9 mouse cellular contexts compared by ENCODE assay signal in the genomic region with DNA sequence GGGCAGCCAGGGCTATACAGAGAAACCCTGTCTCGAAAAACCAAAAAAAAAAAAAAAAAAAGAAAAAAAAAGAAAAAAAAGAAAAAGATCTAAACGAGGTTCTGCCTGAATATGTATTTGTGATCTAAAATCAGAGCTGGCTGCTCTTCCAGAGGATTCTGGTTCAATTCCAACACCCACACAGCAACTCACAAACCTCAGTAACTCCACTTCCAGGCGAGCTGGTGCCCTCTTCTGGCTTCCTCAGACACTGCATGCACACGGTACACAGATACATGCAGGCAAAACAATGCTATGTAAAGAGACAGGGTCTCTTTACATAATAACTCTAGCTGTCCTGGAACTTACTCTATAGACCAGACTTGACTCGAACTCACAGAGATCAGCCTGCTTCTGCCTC.
DNase-seq lines count a peak whose midpoint lies in the region; ATAC-seq and TF ChIP-seq lines count a peak whose summit lies in the region.
"Had no signal": no experiment of that assay in that cellular context is flagged by ENCODE, and none has a peak within 500 bp of the region (broad histone marks: within the 10 kb centered on the region; RNA-seq: fewer than 3 reads in every experiment).

No protein-coding gene starts in this region.

- H3K27ac ChIP-seq in gastrocnemius, adult 2 months: no peak overlapping the region
- H3K27ac ChIP-seq: limb, embryonic 13.5 days had no signal

- peak; percentile 65; the same call in 1 of the 2 replicates for ATAC-seq in megakaryocyte-erythroid progenitor cell, adult 5-6 weeks (replicated peaks; ENCODE audit: low FRiP score, low TSS enrichment, poor library complexity, severe bottlenecking)
- ATAC-seq in monocyte, adult 5-6 weeks (replicated peaks; ENCODE audit: insufficient number of reproducible peaks, low FRiP score, low TSS enrichment, poor library complexity, severe bottlenecking): no peak

- peak; percentile 60 to 61 for DNase-seq in cerebellum, postnatal 10 days
- DNase-seq in cerebellum, adult 11 months: no peak
- DNase-seq in urinary bladder, postnatal 25 days (ENCODE audit: low spot score): peak; percentile 21
- no peak for DNase-seq in urinary bladder, adult 2 months (ENCODE audit: low spot score)
- peak; percentile 77 for DNase-seq in gastrocnemius, adult 2 months
- peak; percentile 88 for DNase-seq in layer of hippocampus, adult 9-11 months

- peak; percentile 90 for TF ChIP-seq CTCF in gastrocnemius, adult 2 months (IDR thresholded peaks at IDR 0.05)

- intact Hi-C loops in gastrocnemius, adult 2 months (cut with DNase I): loop anchor here (1.0 to 2.0 kb wide), 2 partner anchors 113 to 188 kb away; no protein-coding TSS in a partner anchor

- H3K4me3 ChIP-seq in gastrocnemius, adult 2 months: no peak overlapping the region
- H3K4me3 ChIP-seq: limb, embryonic 13.5 days had no signal

Comparison
In these comparisons a context has a peak if more than half of its experiments do, and no peak if none do; other contexts are left out.
1. DNase-seq: peak in cerebellum, postnatal 10 days (2 of 2), urinary bladder, postnatal 25 days (single experiment), gastrocnemius, adult 2 months (single experiment) and layer of hippocampus, adult 9-11 months (single experiment); none in cerebellum, adult 11 months (single experiment) and urinary bladder, adult 2 months (single experiment).